Mouse (Mus musculus) limb, embryonic 14.5 days (tissue): Measurements from ENCODE around the gene Cd36. TPM values are rescaled to one million over a fixed set of nuclear protein-coding genes. Genes with fewer than 3 reads are reported as not detected.

ENCODE experiments used
- ATAC-seq: fragments of 200-750 bp; cut with Nextera tagmentation; 2 replicates; pipeline ENCODE4 v1.8.0; 2017; ENCODE audit warnings: low read depth, moderate number of reproducible peaks, moderate TSS enrichment; ENCODE audit not compliant: low FRiP score
- DNase-seq: peaks from one replicate; pipeline ENCODE4 v3.0.0-alpha.2; 2015; ENCODE audit warnings: low spot score
- H3K27ac ChIP-seq: fragments of 300-500 bp; sonication (generic); replicated peaks from 2 replicates; pipeline ENCODE4 v1.5.1; 2014; ENCODE audit warnings: low read depth, mild to moderate bottlenecking, low read length, moderate library complexity, mixed read lengths
- H3K27me3 ChIP-seq: fragments of 300-500 bp; sonication (generic); 2 replicates; pipeline ENCODE4 v1.6.1; 2014; ENCODE audit warnings: low read length, mixed read lengths; ENCODE audit not compliant: control insufficient read depth, insufficient read depth
- H3K36me3 ChIP-seq: fragments of 300-500 bp; sonication (generic); 2 replicates; pipeline ENCODE4 v1.6.1; 2014; ENCODE audit warnings: mild to moderate bottlenecking, low read length, moderate library complexity, mixed read lengths; ENCODE audit not compliant: control insufficient read depth, insufficient read depth
- H3K4me1 ChIP-seq: fragments of 300-500 bp; sonication (generic); 2 replicates; pipeline ENCODE4 v1.6.1; 2014; ENCODE audit warnings: antibody characterized with exemption, low read length, mixed read lengths; ENCODE audit not compliant: control insufficient read depth, insufficient read depth
- H3K4me2 ChIP-seq: fragments of 300-500 bp; sonication (generic); replicated peaks from 2 replicates; pipeline ENCODE4 v1.6.1; 2014; ENCODE audit warnings: low read depth, mild to moderate bottlenecking, low read length, moderate library complexity; ENCODE audit not compliant: severe bottlenecking
- H3K4me3 ChIP-seq: fragments of 300-500 bp; sonication (generic); replicated peaks from 2 replicates; pipeline ENCODE4 v1.5.1; 2014; ENCODE audit warnings: low read length
- H3K9ac ChIP-seq: fragments of 300-500 bp; sonication (generic); 2 replicates; pipeline ENCODE4 v1.6.1; 2014; ENCODE audit warnings: mild to moderate bottlenecking, low read depth, low read length, moderate library complexity; ENCODE audit not compliant: severe bottlenecking
- H3K9me3 ChIP-seq: fragments of 300-500 bp; sonication (generic); 2 replicates; pipeline ENCODE4 v1.6.1; 2016; ENCODE audit warnings: low read length; ENCODE audit not compliant: control insufficient read depth
- POLR2A ChIP-seq: fragments of 200-500 bp; IDR thresholded peaks from 2 replicates; pipeline ENCODE4 v1.8.0; 2012; ENCODE audit warnings: inconsistent platforms, mild to moderate bottlenecking, moderate library complexity, borderline replicate concordance; ENCODE audit not compliant: insufficient read depth, insufficient read length; ENCODE audit errors: extremely low read depth
- WGBS: fragments of 180-500 bp; shearing (Covaris S2); extraction: QIAGEN DNeasy Blood & Tissue Kit; methylation state at CpG from one replicate; pipeline ENCODE4 v1.1.7; 2014; 5-methylcytosine and 5-hydroxymethylcytosine counted together
- polyA plus RNA-seq, 2 experiments: library from polyadenylated mRNA; depleted of rRNA in 1 of 2; stranded (reverse) in 1 of 2; unstranded in 1 of 2; fragments of >200 nt; fragmentation: Nextera tagmentation in 1 of 2; extraction: Ambion mirVana in 1 of 2; gene quantifications; 2 replicates each; pipeline versions ENCODE4 v1.2.1 to v1.2.3; 2012 to 2014

The Cd36 gene
- polyA plus RNA-seq, 2 experiments, result 16.4 to 26.8 TPM

GRCm38 (mm10) chr5:17879924-17880323, 8.7 kb downstream of the Cd36 start:
- H3K4me3 ChIP-seq, result no peak overlapping the region
- H3K9ac ChIP-seq, result no peak overlapping the region
- no peak overlapping the region for H3K4me2 ChIP-seq
- no peak for TF ChIP-seq POLR2A
- ATAC-seq (no peak), DNase-seq (no peak)
- H3K27me3 ChIP-seq, result no peaks in the 10 kb centered on the region
- 72% methylated on average over 1 of the region's 1 CpGs for WGBS
- no peak overlapping the region for H3K27ac ChIP-seq
- H3K9me3 ChIP-seq, result no peaks in the 10 kb centered on the region
- no peaks in the 10 kb centered on the region for H3K4me1 ChIP-seq
- H3K36me3 ChIP-seq, result no peaks in the 10 kb centered on the region

GRCm38 (mm10) chr5:17877044-17877443, 11.6 kb downstream of the Cd36 start:
- H3K27ac ChIP-seq, result no peak overlapping the region
- no peak for TF ChIP-seq POLR2A
- no peaks in the 10 kb centered on the region for H3K36me3 ChIP-seq
- H3K27me3 ChIP-seq, result no peaks in the 10 kb centered on the region
- H3K9ac ChIP-seq, result no peak overlapping the region
- H3K9me3 ChIP-seq, result no peaks in the 10 kb centered on the region
- H3K4me2 ChIP-seq, result no peak overlapping the region
- DNase-seq, result no peak
- no peak for ATAC-seq
- 87% methylated on average over 7 of the region's 7 CpGs for WGBS
- no peak overlapping the region for H3K4me3 ChIP-seq
- no peaks in the 10 kb centered on the region for H3K4me1 ChIP-seq

DNA sequence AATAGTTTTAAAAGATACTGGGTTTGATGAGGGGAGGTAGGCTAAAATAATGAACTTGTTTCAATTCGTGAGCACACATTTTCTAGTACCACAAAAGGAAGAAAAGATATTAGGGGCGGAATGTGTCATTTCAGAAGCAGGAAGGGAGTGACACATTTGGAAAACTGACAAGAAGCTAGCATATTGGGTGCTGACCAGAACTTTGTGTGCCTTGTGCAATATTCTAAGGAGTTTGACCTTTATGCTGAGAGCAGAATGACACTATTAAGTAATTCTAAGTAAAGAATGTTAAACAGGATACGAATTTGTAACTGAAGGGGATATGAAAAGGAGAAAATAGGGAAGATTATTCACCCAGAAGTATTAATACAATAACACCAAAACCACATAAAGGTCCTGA, 12.0 kb downstream of the Cd36 start:
- no peak overlapping the region for H3K4me2 ChIP-seq
- 78% methylated on average over 3 of the region's 3 CpGs for WGBS
- no peak for TF ChIP-seq POLR2A
- no peak overlapping the region for H3K27ac ChIP-seq
- DNase-seq (no peak), ATAC-seq (no peak)
- H3K9me3 ChIP-seq, result no peaks in the 10 kb centered on the region
- no peaks in the 10 kb centered on the region for H3K4me1 ChIP-seq
- no peaks in the 10 kb centered on the region for H3K27me3 ChIP-seq
- H3K9ac ChIP-seq, result no peak overlapping the region
- H3K4me3 ChIP-seq, result no peak overlapping the region
- no peaks in the 10 kb centered on the region for H3K36me3 ChIP-seq

DNA sequence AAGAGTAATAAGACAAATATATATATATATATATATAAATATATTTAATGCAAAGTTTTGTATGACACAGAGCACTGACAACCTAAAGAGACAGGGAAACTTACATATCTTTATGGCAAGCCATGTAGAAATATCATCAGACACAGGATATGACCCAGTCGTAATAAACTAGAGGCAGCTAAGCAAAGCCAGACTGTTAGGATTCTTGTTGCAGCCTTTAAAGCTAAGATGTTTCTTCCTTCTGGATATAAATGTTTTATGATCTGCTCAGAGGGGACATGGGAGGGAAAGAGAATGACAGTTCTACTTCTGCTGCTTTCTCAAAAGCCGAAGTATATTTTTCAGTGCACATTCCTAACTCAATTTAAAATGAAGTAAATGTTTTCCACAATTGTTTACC, 14.3 kb downstream of the Cd36 start:
- Histone ChIP-seq H3K9me3 (no peaks in the 10 kb centered on the region), H3K4me2 (no peak overlapping the region), H3K27me3 (no peaks in the 10 kb centered on the region), H3K9ac (no peak overlapping the region), H3K27ac (no peak overlapping the region), H3K4me3 (no peak overlapping the region), H3K4me1 (no peaks in the 10 kb centered on the region), H3K36me3 (no peaks in the 10 kb centered on the region)
- ATAC-seq, result peak; percentile 55; the same call in 1 of the 2 replicates
- no peak for TF ChIP-seq POLR2A
- no peak for DNase-seq
- WGBS, result 43% methylated on average over 2 of the region's 2 CpGs

DNA sequence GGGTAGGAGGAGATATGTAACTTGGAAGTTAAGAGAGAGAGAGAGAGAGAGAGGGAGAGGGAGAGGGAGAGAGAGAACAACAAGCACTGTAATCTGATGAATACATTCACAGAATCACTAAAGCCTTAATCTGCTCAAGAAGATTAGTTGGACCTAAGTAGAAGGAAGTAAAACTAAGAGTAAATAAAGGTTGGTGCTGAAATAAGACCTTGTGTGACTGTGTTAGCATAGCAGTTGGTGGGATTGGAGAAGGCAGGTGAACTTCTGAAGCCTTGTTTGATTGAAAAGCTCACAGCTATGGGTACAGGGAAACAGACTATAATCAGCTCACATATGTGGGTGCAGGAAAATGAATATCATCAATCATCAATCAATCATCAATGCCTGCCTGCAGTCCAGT, 23.2 kb downstream of the Cd36 start:
- no peaks in the 10 kb centered on the region for H3K27me3 ChIP-seq
- no peak for TF ChIP-seq POLR2A
- H3K4me1 ChIP-seq, result no peaks in the 10 kb centered on the region
- no peaks in the 10 kb centered on the region for H3K9me3 ChIP-seq
- no peak for DNase-seq
- H3K27ac ChIP-seq, result no peak overlapping the region
- no peak overlapping the region for H3K9ac ChIP-seq
- no peak overlapping the region for H3K4me2 ChIP-seq
- H3K36me3 ChIP-seq, result no peaks in the 10 kb centered on the region
- no peak overlapping the region for H3K4me3 ChIP-seq
- ATAC-seq, result no peak

GRCm38 (mm10) chr5:17863085-17863484, 25.5 kb downstream of the Cd36 start:
- no peak overlapping the region for H3K4me3 ChIP-seq
- H3K36me3 ChIP-seq, result no peaks in the 10 kb centered on the region
- H3K9ac ChIP-seq, result no peak overlapping the region
- H3K27me3 ChIP-seq, result no peaks in the 10 kb centered on the region
- H3K9me3 ChIP-seq, result no peaks in the 10 kb centered on the region
- no peak for TF ChIP-seq POLR2A
- DNase-seq (no peak), ATAC-seq (no peak)
- H3K27ac ChIP-seq, result no peak overlapping the region
- H3K4me2 ChIP-seq, result no peak overlapping the region
- WGBS, result 79% methylated on average over 2 of the region's 2 CpGs
- H3K4me1 ChIP-seq, result no peaks in the 10 kb centered on the region
